In genomic region chr2:18219569-18219968, GRCm38 (mm10) we compare ENCODE assay signal across 25 mouse cellular contexts.
DNase-seq lines count a peak whose midpoint lies in the region; ATAC-seq and TF ChIP-seq lines count a peak whose summit lies in the region.
"Had no signal": no experiment of that assay in that cellular context is flagged by ENCODE, and none has a peak within 500 bp of the region (broad histone marks: within the 10 kb centered on the region; RNA-seq: fewer than 3 reads in every experiment).

No protein-coding gene starts in this region.

- DNase-seq in cerebellum, adult 11-12 months: peak; percentile 52
- DNase-seq in heart, adult 2 months: peak in 1 of 2 experiments; percentile 29
- no peak for DNase-seq in CH12.LX (ENCODE audit: extremely low read depth)
- peak; percentile 21 to 42 for DNase-seq in heart, postnatal 10 days
- DNase-seq in testis, postnatal 10 days (ENCODE audit: low spot score): no peak
- DNase-seq: adrenal gland, postnatal 36 days; gastrocnemius, postnatal 10 days; kidney, adult 8-10 months; kidney, postnatal 14 days; liver; right cerebral cortex, adult 18-20 months; right cerebral cortex, postnatal 4 days; thymus, postnatal 36 days had no signal

- H3K27me3 ChIP-seq in heart, adult 2 months (ENCODE audit: control insufficient read depth, insufficient read depth, low read length): no peaks in the 10 kb centered on the region
- H3K27me3 ChIP-seq in heart, embryonic 12.5 days (replicated peaks): no peaks in the 10 kb centered on the region
- no peaks in the 10 kb centered on the region for H3K27me3 ChIP-seq in CH12.LX (replicated peaks)
- H3K27me3 ChIP-seq: hindbrain, embryonic 13.5 days; liver, embryonic 15.5 days; neural tube, embryonic 15.5 days had no signal

- no peaks in the 10 kb centered on the region; the same call in 1 of the 2 replicates for H3K36me3 ChIP-seq in heart, adult 2 months (ENCODE audit: control insufficient read depth, insufficient read depth, low read length)
- H3K36me3 ChIP-seq in heart, embryonic 12.5 days: peaks cover 38% of the 10 kb centered on the region
- peaks cover 42 to 72% of the 10 kb centered on the region in 2 experiments for H3K36me3 ChIP-seq in CH12.LX (replicated peaks in 1 of 2; ENCODE audit: control insufficient read depth in 1 of 2, insufficient read depth in 1 of 2, low read length in 1 of 2)

- ATAC-seq in cerebellum, adult (ENCODE audit: insufficient number of reproducible peaks, low FRiP score, low TSS enrichment): no peak
- ATAC-seq in heart, embryonic 12.5 days (ENCODE audit: insufficient number of reproducible peaks, low FRiP score): no peak
- ATAC-seq: forebrain, embryonic 14.5 days; inflammation-experienced regulatory T-cells, adult 6 months; midbrain, embryonic 16.5 days had no signal

- TF ChIP-seq CTCF in heart, adult 2 months (IDR thresholded peaks at IDR 0.05): no peak
- no peak for TF ChIP-seq CTCF in CH12.LX (conservative IDR thresholded peaks at IDR 0.05 in 1 of 2, IDR thresholded peaks at IDR 0.05 in 1 of 2; ENCODE audit: low read depth in 2 of 2, low read length in 2 of 2)

- 0 out of 2 replicates have a peak overlapping the region, but pooled peaks have one; percentile 31 for H3K27ac ChIP-seq in heart, adult 2 months
- H3K27ac ChIP-seq in heart, embryonic 12.5 days (ENCODE audit: poor library complexity, severe bottlenecking): no peak overlapping the region
- H3K27ac ChIP-seq in CH12.LX (ENCODE audit: insufficient read depth, low read depth): 0 out of 2 replicates have a peak overlapping the region, but pooled peaks have one; percentile 24
- H3K27ac ChIP-seq: hindbrain, embryonic 13.5 days; limb, embryonic 10.5 days; liver, embryonic 15.5 days; macrophage; midbrain, embryonic 10.5 days; neural tube, embryonic 15.5 days had no signal

- H3K4me3 ChIP-seq in heart, adult 2 months: no peak overlapping the region
- H3K4me3 ChIP-seq in heart, embryonic 12.5 days: no peak overlapping the region
- H3K4me3 ChIP-seq in CH12.LX (replicated peaks in 1 of 3; ENCODE audit: low read depth in 2 of 3, low read length in 2 of 3, poor library complexity in 1 of 3): no peak overlapping the region
- H3K4me3 ChIP-seq: hindbrain, embryonic 13.5 days; layer of hippocampus, adult 2 months; limb, embryonic 10.5 days; liver, embryonic 15.5 days; midbrain, embryonic 10.5 days; neural tube, embryonic 15.5 days had no signal

- no peaks in the 10 kb centered on the region for H3K79me2 ChIP-seq in heart, adult 2 months (replicated peaks; ENCODE audit: control insufficient read depth, insufficient read depth, low read length)
- H3K79me2 ChIP-seq in CH12.LX (replicated peaks; ENCODE audit: control insufficient read depth, extremely low read depth, insufficient read depth, poor library complexity, severe bottlenecking): no peaks in the 10 kb centered on the region

- H3K4me1 ChIP-seq in heart, adult 2 months (ENCODE audit: control insufficient read depth, insufficient read depth, low read length): peaks cover 6% of the 10 kb centered on the region
- H3K4me1 ChIP-seq in heart, embryonic 12.5 days (replicated peaks): peaks cover 23% of the 10 kb centered on the region
- H3K4me1 ChIP-seq in CH12.LX (ENCODE audit: control insufficient read depth in 1 of 2, insufficient read depth in 2 of 2): peaks cover 8 to 19% of the 10 kb centered on the region in 2 experiments
- H3K4me1 ChIP-seq: hindbrain, embryonic 13.5 days; midbrain, embryonic 10.5 days; neural tube, embryonic 15.5 days had no signal

- no peak for TF ChIP-seq EP300 in heart, adult 2 months (IDR thresholded peaks at IDR 0.05; ENCODE audit: insufficient read depth, low read depth, low read length)
- TF ChIP-seq EP300 in CH12.LX (IDR thresholded peaks at IDR 0.05; ENCODE audit: low read length): no peak

- dilution Hi-C loops in CH12.LX (cut with MboI; ENCODE audit: extremely low pct_ligation_motif_present, extremely low pct_unique_long_range_greater_than_20kb, low sequenced_read_pairs): no loop called here

- in situ Hi-C loops in CH12.LX (cut with MboI; ENCODE audit: low pct_ligation_motif_present, low pct_unique_long_range_greater_than_20kb, low sequenced_read_pairs): no loop called here

- H3K4me2 ChIP-seq in heart, embryonic 12.5 days: no peak overlapping the region
- H3K4me2 ChIP-seq in CH12.LX (ENCODE audit: insufficient read depth, low read depth, poor library complexity, severe bottlenecking): no peak overlapping the region
- H3K4me2 ChIP-seq: hindbrain, embryonic 13.5 days; liver, embryonic 15.5 days; neural tube, embryonic 15.5 days had no signal

- intact Hi-C loops in heart, adult 2 months (cut with DNase I): no loop called here
- intact Hi-C loops in heart, postnatal 10 days (cut with DNase I): no loop called here

- TF ChIP-seq POLR2A in heart, adult 2 months (IDR thresholded peaks at IDR 0.05; ENCODE audit: insufficient read depth, low read depth, low read length): no peak
- TF ChIP-seq POLR2A in CH12.LX (IDR thresholded peaks at IDR 0.05; ENCODE audit: low read depth, low read length): no peak

- 52% methylated on average over 13 of the region's 13 CpGs for WGBS in heart, adult 2 months
- 57% methylated on average over 13 of the region's 13 CpGs for WGBS in heart, embryonic 12.5 days

- no peak overlapping the region for H3K9ac ChIP-seq in heart, adult 2 months (ENCODE audit: low read depth, low read length)
- H3K9ac ChIP-seq in heart, embryonic 12.5 days: no peak overlapping the region
- no peak overlapping the region for H3K9ac ChIP-seq in CH12.LX (ENCODE audit: insufficient read depth, low read depth)
- H3K9ac ChIP-seq: hindbrain, embryonic 13.5 days; liver, embryonic 15.5 days; neural tube, embryonic 15.5 days had no signal

- no peaks in the 10 kb centered on the region for H3K9me3 ChIP-seq in heart, embryonic 12.5 days (replicated peaks)
- H3K9me3 ChIP-seq in CH12.LX (replicated peaks; ENCODE audit: low read length): no peaks in the 10 kb centered on the region
- H3K9me3 ChIP-seq: hindbrain, embryonic 13.5 days; limb, embryonic 10.5 days; liver, embryonic 15.5 days; midbrain, embryonic 10.5 days; neural tube, embryonic 15.5 days had no signal

- no peak for TF ChIP-seq RAD21 in CH12.LX (IDR thresholded peaks at IDR 0.05; ENCODE audit: low read depth, low read length)

TF ChIP-seq in CH12.LX, 34 proteins besides CTCF, POLR2A, EP300 and RAD21:
- TF ChIP-seq RCOR1 (conservative IDR thresholded peaks at IDR 0.05; ENCODE audit: low read depth, low read length) (no peak), MYC (IDR thresholded peaks at IDR 0.05; ENCODE audit: low read depth, low read length) (no peak), MEF2A (IDR thresholded peaks at IDR 0.05; ENCODE audit: borderline replicate concordance, low read depth, low read length) (no peak), TBP (conservative IDR thresholded peaks at IDR 0.05; ENCODE audit: low read depth, low read length) (no peak), E2F4 (IDR thresholded peaks at IDR 0.05; ENCODE audit: insufficient replicate concordance, low read depth, low read length) (no peak), PAX5 (IDR thresholded peaks at IDR 0.05; ENCODE audit: low read length) (no peak), MXI1 (IDR thresholded peaks at IDR 0.05; ENCODE audit: low read depth, low read length) (no peak), JUND (conservative IDR thresholded peaks at IDR 0.05; ENCODE audit: low read depth, low read length) (no peak), SMC3 (IDR thresholded peaks at IDR 0.05; ENCODE audit: low read depth, low read length) (no peak), KAT2A (IDR thresholded peaks at IDR 0.05; ENCODE audit: insufficient replicate concordance, low read length) (no peak), SIN3A (IDR thresholded peaks at IDR 0.05; ENCODE audit: low read length) (no peak), ZKSCAN1 (IDR thresholded peaks at IDR 0.05; ENCODE audit: borderline replicate concordance, low read depth, low read length) (no peak), ZC3H11A (IDR thresholded peaks at IDR 0.05; ENCODE audit: low read depth, low read length) (no peak), IRF4 (IDR thresholded peaks at IDR 0.05; ENCODE audit: low read depth, low read length) (no peak), JUN (IDR thresholded peaks at IDR 0.05; ENCODE audit: insufficient read depth, low read depth, low read length) (no peak), ZMIZ1 (IDR thresholded peaks at IDR 0.05; ENCODE audit: low read depth, low read length) (no peak)

Comparison
In these comparisons a context has a peak if more than half of its experiments do, and no peak if none do; other contexts are left out.
1. DNase-seq: peak in cerebellum, adult 11-12 months (single experiment) and heart, postnatal 10 days (2 of 2); none in CH12.LX (single experiment) and testis, postnatal 10 days (single experiment).